Mouse (Mus musculus) adrenal gland, postnatal 10 days (tissue): Measurements from ENCODE around the gene Pcare. TPM values are rescaled to one million over a fixed set of nuclear protein-coding genes. Genes with fewer than 3 reads are reported as not detected.
A peak's percentile ranks its signal among the peaks of the same experiment; 100 is the strongest.

Experiments used
- DNase-seq: peaks from one replicate; pipeline ENCODE4 v3.0.0; 2021; ENCODE audit warnings: mixed read lengths
- total RNA-seq, 2 experiments: library from RNA; stranded (reverse); gene quantifications; 2 replicates each; pipeline ENCODE4 v1.2.3; 2021

Pcare gene
- total RNA-seq, 2 experiments from 2014 or later, result not detected

- DNase-seq, result peak; percentile 58
Measured at GRCm38 (mm10) chr17:71721019-71721418, 31.7 kb downstream of the Pcare start.

DNA sequence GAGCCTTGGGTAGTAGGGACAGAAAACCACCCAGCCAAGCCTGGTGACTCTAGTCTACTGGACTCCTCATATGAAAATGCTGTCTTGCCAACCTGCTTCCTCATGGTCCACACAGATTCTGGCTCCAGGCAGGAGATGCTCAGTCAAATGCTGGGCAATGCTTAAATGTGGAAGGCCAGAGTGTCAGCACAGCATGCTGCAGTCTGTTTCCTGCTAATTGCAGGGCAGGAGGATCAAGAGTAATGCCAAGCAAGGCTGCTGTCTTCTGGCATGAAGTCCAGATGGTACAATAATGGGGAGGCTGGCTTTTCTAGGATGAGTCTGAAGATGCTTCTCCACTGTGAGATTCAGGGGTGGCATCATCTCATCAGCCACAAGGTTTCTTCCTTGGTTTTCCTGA lies 32.3 kb downstream of the Pcare start:
- no peak for DNase-seq

- DNase-seq, result peak; percentile 12
Measured at GRCm38 (mm10) chr17:71717881-71718625, 34.6 kb downstream of the Pcare start.

DNA sequence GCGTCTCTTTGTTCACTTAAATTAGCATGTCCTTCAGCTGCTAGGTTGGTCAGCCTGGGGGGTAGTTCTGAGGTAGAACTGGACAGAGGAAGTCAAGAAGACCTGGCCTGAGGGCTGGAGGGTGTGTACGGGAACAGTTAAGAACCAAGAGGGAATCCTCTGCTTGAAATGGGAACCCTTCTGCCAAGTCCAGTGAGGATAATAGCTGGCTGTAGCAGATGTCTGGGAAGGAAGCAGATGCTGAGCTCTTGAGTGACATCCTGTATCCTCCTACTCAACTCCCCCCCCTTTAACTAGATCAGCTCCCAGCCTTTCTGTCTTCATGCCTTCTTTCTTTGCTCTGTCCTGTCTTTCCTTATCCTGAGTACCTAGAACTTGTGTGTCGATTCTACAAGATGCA lies 37.7 kb downstream of the Pcare start:
- DNase-seq, result no peak

DNA sequence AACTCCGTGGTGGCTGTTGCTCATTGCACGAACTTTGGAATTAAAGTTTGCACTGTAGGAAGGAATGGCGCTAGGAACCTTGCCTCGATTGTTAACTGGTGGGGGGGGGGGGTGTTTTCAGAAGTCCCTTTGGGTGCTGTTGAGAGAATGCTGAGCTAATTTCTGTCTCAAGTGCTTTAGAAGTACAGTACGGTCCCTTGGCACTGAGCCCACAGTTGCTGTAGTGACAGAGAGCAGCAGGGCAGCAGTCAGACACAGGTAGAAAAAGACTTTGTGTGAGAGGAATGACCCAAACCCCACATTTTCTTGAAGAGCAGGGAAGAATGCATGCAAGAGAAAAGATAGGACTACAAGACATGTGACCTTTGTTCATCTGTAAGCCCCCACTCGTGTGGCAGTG lies 40.4 kb downstream of the Pcare start:
- peak; percentile 42 for DNase-seq

GRCm38 (mm10) chr17:71707715-71708114 lies 45.0 kb downstream of the Pcare start:
- DNase-seq, result no peak

GRCm38 (mm10) chr17:71705550-71706480 lies 46.9 kb downstream of the Pcare start:
- peak; percentile 9 for DNase-seq

DNA sequence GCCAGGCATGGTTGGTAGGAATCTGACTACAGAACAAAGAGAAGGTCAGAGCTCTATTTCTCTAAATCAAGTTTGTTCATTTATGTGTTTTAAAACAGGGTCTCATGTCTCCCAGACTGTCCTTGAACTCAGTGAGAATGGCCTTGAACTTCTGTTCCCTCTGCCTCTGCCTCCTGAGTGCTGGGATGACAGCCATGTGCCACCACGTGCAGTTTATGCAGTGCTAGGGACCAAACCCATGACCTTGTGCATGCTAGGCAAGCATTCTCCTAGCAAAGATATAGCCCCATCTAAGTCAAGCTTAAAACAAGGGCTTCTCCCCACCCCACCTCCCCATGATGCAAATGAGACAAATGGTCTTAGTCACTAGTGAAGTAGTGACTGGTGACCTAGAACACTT lies 47.6 kb downstream of the Pcare start:
- DNase-seq, result no peak

DNA sequence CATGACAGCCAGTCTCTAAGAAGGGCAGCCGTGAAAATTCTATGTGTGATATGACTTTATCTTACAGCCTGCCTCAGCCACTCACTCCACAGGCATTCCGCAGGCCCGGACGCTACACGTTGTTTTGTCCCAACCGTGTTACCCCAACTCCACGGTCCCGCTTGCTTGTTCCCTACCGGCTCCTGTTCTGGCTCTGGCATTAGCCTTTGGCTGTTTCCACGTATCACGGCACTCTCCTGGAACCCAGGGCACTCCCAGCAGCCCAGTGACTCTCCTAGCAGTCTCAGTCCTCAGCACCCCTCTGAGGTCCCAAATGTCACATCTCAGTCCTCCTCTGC lies 54.1 kb downstream of the Pcare start:
- no peak for DNase-seq

DNA sequence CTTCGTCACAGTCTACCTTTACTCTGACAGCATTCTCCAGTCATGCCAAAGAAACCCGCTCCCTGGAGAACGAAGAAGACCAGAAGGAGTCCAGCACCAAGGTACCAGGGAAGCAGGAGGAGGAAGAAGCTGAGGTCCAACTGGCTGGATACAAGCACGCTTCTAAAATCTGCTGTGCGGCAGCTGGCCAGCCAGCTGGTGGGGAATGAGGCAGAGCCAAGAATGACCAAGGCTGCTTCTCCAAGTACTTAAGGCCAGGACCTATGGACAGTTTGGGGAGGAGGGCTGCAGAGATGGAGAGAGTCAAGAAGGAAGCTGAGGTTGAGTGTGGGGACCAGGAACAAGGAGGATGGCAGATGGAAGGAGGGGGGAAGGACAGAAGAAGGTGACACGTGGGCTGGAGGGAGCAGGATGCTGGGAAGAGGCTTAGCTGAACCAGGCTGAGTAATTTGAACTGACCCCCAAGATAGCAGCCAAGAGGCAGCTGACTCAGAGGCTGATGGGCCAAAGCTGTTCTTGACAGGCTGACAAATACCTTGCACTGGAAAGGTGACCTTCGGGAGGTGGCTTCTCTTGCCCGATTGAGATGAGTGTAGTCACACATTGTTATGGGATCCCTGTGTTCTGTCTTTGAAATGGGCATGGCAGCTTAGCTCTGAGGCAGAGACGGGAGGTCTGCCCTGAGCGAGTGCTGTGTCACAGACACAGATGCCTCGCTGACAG lies 54.6 kb downstream of the Pcare start:
- peak; percentile 13 for DNase-seq

GRCm38 (mm10) chr17:71696396-71696795 lies 56.3 kb downstream of the Pcare start:
- DNase-seq, result peak; percentile 12

DNA sequence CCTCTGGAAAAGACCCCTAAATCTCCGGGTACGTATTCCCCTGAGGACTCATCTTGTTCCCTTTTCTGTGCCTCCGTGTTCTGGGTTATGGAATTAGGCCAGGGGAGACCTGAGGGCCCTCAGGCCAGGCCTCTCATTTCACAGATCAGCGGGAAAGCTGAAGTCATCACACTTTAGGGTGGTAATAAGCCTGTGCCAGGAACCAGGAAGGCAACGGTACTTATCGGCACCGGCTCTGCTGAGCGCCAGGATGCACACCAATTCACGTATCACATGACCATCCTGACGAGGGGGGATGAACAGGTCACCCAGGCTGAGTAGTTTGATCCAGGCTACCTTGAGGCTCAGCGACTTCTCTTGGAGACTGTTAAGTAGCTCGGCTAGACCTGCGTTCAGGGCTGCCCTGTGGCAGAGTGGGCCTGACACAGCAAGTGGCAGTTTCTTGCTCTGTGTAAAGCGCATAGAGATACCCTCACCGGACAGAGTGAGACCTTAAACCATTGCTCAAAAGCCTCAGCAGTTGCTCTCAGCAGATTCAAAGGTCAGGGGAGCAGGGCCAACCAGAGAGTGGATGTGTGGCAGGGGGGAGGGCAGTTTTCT lies 56.9 kb downstream of the Pcare start:
- no peak for DNase-seq

GRCm38 (mm10) chr17:71695151-71695550 lies 57.5 kb downstream of the Pcare start:
- no peak for DNase-seq

- DNase-seq, result peak; percentile 24
Measured at GRCm38 (mm10) chr17:71693780-71694179, 58.9 kb downstream of the Pcare start.

Other genes with a start within 250 kb of the Pcare start
- gene Ndc80, start 226.0 kb downstream of the Pcare start, total RNA-seq, result 10 to 100 TPM in 1 of 2 experiments, 1 to 10 TPM in 1; 9.4 to 11.9 TPM
- gene Spdya, start 200.8 kb downstream of the Pcare start, total RNA-seq, result under 1 TPM; 0.45 to 0.55 TPM
- 10 to 100 TPM; 46.3 to 53.4 TPM for gene Wdr43, start 137.0 kb downstream of the Pcare start, total RNA-seq
- gene Togaram2, start 79.6 kb downstream of the Pcare start, total RNA-seq, result under 1 TPM; 0.27 to 0.33 TPM
- 10 to 100 TPM; 13.9 to 24.7 TPM for gene Clip4, start 15.6 kb upstream of the Pcare start, total RNA-seq